Mouse (Mus musculus): ENCODE data around the gene Zfp821.

DNA sequence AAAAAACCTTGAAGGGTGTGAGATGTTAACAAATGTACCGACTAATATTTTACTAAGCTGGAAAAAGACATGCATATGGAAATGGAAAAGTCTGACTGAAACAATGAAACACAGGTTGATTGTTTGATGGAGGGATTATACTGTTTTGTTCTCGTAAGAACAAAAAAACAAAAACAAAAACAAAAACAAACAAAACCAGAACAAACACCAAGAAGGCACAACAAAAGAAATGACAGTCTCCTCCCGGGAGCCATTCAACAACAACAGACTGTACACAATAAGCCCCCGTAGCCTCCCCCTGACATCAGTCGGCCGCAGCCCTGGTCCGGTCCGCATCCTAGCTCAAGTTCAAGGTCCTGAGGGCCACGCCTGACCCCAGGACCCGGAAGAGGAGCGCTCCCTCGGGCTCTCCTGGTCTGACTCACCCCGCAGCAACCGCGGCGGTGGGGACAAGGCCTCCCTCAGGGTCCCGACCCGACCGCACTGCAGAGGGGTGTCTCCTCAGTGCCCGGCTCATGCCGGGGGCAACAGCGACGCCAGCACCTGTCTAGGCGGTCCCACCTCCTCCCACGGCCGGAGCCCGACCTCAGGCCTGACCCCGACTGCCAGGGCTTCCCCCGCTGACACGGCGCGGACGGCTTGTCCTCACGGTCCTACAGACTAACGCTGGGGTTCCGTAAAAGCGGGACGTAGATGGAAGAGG, 12.8 kb upstream of the Zfp821 start:
- TF ChIP-seq CTCF (IDR thresholded peaks at IDR 0.05; ENCODE audit: low read depth) (no peak), EP300 (optimal IDR thresholded peaks at IDR 0.05) (no peak)
